Mouse (Mus musculus): ENCODE data around the gene Syk.

Syk gene

DNA sequence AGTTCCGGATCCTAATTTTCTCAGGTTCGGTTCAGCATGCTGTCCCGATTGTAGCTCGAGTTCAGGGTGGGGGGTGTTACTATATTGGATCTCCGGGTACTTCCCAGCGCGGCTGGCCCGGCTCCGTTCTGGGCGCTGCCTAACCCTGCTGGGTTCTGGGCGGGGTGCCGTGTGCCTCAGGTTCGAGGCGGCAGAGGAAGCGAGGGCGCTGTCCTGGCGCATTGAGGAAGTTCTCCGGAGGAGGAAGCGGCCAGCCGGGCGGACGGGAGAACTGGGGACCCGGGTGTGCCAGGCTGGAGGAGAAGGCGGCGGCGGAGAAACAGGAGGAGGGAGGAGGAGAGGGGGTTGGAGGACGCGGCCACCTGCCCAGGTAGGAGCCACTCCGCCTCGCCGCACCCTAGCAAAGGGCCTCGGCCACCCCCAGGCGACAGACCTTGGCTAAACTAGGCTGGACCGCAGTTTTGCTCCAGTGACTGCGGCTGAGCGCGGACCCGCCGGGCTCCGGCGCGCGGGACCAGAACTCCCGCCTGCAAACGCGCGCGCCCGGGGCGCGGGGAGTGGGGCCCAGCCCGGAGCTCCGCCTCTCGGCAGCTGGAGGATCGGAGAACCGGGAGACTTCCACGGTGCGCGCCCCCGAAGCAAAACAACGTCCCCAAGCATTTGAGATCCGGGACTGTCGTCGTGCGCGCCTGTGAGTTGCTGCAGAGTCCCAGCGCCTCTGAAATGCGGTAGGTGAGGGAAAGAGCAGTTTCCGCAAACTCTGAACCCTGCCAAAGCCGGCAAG, at the start of gene Syk:
Gene Syk, plus strand, starts transcription at position 296 of the 784 bp plus-strand sequence.
- peak; percentile 20 for DNase-seq (ENCODE audit: low read depth)

DNA sequence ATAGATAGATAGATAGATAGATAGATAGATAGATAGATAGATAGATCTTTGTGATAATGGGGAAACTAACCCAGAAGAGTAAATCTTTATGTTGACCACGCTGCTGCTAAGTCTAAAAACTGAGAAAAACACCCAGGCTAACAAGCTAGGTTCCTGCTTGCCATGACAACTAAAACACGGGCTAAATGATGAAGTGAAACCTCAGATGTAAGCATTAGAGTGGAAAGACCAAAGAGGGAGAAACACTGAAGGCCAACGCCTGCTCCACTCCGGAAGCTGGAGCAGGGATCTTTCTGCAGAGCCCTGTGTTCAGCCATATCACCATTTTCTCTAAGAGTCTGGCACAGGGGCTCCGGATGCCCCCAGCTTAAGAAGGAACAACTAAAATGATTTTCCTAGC, 49.3 kb upstream of the Syk start:
- DNase-seq (ENCODE audit: low read depth) = no peak

DNA sequence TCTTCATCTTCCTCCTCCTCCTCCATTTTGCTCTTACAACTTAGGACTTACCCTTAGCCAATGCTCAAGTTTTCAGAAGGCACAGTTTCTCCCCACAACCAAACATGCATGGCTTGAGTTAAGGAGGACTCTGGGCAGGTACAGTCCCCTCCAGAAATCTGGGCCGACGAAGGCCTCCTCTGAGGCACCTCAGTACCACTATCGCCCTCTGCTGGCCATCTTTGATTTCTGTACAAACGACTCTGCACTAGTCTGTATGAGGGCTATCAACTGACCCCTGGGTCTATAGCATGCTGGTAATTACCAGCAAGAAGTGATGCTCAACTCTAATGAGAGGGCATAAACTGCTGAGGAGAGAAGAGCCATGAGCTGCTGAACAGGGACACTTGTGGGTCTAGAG, 47.4 kb upstream of the Syk start:
- DNase-seq (ENCODE audit: low read depth) = peak; percentile 70

DNA sequence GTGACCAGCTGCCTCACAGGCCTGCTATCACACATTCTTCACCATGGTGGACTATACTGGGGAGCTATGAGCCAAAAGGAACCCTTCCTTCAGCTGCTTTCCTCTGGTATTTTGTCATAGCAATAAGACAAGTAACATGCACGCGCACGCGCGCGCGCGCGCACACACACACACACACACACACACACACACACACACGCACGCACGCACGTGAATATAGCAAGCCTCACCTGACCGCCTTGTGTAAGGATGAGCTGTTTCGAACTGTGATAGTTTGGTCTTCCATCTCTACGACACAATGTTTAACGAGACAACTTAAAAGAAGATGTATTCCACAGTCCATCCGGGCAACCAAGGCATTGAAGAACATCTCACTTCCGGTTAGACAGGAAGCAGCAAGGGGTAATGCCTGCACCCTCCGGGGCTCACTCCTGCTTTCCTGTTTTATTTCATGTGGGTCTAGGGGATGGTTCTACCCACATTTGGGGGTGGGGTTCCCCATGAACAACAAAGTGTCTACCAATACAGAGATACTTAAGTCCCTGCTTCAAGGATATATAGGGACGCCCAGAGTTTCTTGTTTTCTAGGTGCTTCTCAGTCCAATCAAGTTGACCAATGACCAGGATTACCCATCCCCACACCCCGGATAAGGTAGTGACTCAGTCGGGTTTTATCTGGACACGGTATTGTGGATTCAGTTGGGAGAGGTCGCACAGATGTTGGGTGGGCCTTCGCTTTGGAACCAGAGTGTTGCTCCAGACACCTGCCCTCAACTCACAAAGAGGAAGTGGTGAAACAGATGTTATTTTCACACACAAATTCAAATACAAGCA, 45.0 kb upstream of the Syk start:
- DNase-seq (ENCODE audit: low read depth) = no peak

DNA sequence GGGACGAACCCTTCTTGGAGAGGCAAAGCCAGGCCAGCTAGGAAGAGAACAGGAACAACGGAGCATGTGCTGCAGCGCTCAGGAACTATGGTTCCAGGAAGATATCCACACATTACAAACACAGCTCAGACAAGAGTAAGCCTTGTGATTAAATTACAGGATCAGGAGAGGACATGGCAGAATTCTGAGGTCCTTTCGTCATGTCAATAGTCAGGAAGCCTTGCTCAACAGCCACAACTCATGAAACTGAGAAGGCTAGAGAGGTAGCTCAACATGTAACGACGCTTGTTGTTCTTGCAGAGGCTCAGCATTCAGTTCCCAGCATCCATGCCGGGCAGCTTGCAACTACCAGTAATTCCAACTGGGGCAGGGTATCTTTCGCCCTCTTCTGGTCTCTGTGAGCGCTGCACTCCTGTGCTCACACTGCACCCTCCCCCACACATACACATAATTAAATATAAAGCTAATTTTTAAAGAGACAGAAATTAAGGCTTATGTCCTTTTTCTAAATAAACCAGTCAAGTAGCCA, 44.3 kb upstream of the Syk start:
- peak; percentile 14 for DNase-seq (ENCODE audit: low read depth)

DNA sequence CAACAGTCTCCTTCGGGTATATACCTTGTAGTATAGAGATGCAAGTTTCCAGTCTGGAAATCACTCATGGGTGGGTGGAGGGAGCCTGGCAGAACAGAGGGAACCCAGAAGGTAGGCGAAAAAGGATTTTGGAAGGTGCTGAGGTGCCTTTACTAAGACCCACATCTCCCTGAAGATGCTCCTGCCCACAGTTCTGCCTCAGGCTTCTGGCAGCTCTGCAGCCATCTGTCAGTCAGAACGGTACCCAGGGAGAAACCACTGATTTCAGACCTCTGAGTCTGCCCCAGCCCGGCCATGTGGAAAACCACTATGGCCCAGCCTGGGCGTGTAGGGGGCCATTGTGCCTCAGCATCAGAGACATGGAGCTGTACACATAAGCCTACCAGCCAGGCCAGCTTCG, 43.5 kb upstream of the Syk start:
- DNase-seq (ENCODE audit: low read depth) = no peak

DNA sequence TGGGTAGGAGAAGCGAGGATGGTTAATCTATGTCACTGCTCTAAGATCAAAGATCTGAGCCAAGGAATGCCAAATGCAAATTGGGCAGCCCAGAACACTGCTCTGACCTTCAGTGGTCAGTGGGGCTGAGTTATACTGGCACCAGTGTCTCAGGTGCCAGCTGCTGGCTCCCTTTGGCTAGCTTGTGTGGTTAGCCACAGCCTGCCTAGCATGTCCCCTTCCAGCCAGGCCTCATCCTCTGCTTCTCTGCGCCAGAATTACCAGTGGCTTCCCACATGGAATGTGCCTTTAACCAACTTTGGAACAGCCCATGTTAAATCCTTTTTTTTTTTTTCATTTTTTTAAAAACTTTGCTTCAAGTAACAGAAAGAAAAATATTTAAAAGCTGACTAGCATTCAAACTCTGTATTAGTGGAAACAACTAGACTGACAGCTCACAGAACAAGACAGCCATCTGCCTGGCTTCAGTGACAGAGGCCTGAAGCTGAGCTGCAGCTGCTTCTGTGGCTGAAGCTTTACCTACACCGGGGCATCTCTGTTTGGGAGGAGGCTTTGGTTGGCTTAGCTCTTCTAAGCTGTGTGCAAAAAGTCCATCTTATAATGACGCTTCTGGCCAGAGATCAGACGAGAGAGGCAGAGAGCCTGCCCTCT, 41.5 kb upstream of the Syk start:
- no peak for DNase-seq (ENCODE audit: low read depth)

DNA sequence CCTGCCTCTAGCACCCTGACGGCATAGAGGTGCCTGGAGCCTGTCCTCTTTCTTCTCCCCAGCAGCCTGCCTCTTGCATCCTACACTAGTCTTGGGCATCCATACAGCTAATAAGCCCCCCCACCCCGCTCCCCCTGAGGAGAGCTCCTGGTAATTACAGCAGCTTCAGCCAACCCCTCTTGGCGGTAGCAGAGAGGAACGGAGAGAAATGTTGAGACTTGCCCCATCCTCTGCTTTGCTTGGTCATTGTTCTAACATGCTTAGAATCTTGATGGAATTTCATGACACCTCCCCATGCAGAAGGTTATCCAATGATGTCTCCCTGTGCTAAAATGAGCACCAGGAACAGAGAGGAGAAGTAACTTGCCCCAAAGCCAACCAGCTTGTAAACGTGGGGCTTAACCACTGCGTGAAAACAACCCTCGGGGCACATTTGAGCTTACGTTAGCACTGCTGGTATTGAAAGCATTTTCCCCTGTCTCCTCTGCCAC, 40.9 kb upstream of the Syk start:
- no peak for DNase-seq (ENCODE audit: low read depth)

DNA sequence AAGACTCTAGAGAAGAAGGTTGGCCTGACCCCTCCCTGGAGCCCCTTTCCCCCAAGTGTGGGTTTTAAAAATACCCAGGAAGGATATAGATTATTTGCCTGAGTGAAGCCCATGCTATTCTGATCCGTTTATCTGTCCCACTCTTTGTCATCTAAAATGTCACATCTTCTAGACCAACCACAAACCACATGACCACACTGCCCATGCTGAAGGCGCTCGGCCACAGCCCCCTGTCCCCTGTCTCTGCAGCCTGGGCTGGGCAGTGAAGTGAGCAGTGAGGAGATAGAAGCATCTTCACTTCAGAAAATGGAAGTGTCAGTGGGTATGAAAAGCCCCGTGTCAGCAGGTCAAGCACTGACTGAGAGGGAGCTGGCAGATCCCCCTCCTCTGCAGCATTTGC, 40.3 kb upstream of the Syk start:
- DNase-seq (ENCODE audit: low read depth) = no peak

DNA sequence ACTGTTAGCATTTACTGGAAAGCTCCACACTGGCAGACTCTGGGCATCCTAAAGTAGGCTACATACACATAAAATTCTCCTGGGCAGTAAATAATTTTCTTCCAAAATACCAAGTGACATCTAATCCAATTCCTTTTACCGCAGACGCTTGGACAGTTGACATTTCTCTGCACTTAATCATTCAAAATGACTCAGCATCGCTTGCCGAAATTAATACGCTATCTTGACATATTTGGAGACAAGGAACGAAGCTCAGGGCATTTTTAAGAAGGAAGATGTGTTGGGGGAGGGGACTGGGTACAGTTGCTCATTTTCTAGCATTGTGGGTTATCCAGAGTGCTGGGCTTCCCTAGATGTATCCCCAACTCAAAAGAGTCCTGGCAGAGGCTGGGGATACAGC, 36.7 kb upstream of the Syk start:
- DNase-seq (ENCODE audit: low read depth) = no peak

DNA sequence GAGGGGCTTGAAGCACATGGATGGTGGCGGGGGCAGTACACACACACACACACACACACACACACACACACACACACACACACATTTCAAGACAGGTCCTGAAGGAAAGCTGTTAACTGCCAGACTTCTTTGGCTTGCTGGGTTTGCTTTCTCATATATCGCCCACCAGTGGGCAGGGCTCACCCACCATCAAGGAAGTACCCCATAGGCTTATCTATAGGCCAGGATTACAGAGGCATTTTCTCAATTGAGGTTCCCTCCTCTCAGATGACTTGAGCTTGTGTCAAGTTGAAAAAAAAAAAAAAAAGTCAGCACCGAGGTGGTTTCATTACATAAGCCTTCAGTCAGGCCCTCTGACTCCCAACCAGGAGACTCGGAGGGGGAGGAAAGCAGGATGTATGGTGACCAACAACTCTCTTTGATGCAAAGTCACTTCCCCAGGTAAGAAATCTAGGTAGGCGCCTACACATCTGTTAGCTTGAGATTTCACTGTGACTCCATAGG, 32.2 kb upstream of the Syk start:
- DNase-seq (ENCODE audit: low read depth) = no peak

DNA sequence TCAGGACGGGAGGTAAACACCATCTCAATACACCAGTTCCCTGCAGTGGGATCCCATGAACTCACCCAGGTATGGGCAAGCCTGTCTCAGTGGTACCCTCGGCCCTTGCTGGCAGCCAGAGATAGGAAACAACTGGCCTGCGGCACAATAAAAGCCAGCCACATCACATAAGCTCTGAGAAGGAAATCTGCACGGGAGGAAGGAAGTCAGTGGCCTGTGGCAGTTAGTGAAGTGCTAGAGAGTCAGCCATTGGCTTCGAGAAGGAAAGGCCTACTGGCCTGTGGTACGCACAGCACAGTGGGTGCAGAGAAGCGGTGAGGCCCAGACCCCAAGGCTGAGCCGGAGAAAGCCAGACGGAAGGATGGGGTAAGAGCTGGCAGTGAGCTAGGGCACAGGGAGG, 31.7 kb upstream of the Syk start:
- no peak for DNase-seq (ENCODE audit: low read depth)

DNA sequence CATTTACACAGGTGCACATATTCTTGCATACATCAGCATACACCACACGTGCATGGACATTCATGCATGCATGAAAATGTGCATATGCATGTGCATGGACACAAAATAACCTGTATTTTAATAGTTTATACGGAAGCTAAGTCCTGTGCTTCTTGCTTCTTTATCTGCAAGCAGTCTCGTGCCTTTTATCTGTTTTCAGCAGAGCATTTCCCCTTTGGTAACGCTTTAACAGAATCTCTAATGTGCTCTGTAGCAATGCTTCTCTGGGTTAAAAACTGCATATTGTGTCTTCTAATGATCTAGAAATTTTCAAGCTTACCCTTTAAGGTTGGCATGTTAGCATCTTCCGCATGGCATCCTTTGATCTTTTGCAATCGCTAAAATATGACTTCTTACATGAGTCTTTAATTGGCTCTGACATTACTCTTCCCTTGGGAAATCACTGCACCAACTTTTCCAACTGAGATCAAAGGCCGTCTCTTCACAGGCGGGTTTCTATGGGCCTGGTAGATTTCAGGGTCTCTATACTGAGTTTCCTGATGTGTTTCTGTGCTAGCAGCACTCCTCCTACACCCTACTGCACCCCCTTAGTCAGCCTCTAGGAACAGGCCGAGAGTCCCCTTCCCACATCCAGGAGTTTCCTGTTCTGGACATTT, 30.0 kb upstream of the Syk start:
- no peak for DNase-seq (ENCODE audit: low read depth)

DNA sequence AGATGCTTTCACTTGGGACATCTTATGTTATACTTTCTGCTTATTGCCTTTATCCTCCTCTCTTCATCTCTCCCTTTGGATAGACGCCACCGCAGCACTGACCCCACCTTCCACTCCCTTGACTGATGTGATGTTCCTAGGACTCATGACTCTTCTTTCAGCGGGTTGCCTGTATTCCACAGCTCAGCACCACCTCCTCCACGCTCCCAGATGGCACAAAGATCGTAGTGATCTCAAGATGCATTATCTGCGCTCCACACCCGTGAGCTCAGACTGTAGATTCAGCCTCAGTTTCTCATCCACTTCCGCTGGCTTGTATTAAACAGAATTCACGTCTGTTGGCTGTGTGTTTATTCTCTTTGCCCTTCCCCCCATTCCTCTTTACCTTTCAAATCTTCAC, 28.3 kb upstream of the Syk start:
- DNase-seq (ENCODE audit: low read depth) = no peak

DNA sequence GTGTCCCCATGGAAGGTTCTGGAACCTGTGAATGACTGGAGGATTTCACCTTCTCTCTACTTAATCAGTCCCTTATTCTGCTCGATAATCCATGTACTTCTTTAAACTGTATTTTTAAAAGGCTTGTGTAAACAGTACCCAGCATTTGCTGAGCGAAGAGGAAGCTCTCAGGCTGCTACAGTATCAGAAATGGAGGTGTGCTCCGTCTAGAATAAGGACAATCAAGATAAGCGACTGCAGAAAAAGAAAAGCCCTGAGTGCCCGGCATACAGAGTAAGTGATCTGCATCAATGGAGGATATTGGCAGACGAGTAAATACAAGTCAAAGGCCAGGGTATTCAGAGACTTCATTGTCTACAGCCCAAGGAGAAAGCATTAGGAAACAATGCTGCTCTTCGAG, 25.6 kb upstream of the Syk start:
- DNase-seq (ENCODE audit: low read depth) = no peak

DNA sequence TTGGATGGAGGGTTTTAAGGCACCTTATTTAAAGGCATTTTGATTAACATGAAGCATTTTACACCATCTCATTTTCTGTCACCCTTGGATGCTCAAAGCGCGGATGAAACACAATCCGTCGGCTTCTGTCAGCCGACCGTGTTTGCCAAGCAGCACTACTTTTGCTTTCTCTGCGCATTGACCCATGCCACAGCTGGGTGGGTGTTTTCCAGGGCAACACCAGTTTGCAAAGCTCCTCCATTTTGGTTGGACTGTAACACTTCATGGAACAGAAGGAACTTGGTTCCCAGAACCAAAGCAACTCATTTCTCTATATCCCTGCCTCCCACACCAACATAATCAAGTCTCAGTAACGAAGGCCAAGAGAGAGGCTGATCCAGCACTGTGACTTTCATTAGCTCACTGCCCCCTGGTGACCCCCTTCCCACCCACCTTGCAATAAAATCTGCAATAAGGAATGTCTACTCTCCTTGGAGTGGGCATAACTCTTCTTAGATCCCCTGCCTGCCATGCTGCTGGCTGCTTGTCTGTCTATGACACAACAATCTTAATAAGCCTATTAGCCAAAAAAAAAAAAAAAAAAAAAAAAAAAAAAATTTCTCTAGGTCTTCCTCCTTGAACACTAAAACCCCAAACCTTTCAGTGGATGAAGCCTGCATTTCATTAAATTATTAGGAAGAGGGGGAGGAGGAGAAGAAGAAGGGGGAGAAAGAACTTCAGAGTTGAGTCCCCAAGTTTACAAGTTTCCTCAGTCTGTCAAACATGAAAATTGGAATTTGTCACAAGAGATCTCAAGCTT, 21.4 kb upstream of the Syk start:
- DNase-seq (ENCODE audit: low read depth) = no peak

DNA sequence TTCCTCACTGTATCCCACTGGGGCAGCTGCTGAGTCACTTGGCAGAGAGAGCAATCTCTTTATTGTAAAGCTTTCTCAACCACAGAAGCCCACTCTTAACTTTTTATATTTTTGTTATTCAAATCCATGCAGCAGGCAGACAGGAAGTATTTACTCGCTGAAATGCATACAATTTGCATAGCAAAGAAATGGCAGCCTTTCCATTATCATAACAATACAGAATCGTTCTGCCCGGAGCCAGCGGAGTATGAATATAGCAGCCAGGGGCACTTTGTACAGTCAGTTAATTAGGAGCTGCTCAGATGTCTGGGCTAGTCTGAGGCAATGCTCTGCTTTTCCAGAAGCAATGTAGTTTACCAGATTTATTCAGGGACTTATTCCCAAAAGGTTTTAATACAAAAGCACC, 20.8 kb upstream of the Syk start:
- no peak for DNase-seq (ENCODE audit: low read depth)

DNA sequence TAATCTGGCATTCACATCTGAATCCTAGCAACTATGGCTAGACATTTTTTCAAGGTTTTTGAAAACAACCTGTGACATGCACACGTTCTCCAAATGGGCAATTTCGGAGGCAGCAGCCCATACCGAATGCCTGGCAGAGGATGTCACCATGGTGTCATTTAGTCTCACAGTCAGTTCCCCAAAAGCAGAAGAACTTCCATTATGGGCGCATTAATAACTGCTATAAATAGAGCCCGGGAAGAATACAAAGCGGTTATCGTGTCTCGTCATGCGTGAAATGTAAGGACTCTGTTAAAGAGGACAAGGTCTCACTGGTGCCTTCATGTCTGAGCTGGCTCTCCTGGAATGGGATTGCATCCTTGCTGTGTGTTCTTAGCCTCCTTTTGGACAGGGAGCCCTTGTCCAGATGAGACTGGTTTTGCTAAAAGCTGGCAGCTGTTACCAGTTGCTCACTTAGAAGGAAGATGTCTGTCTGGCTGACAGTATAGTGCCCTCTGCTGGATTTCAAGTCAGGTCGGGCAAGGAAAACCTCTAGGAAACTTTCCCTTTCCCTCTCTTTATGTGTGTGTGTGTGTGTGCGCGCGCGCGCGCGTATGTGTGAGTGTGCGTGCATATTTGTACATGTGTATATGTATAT, 17.8 kb upstream of the Syk start:
- DNase-seq (ENCODE audit: low read depth) = no peak

DNA sequence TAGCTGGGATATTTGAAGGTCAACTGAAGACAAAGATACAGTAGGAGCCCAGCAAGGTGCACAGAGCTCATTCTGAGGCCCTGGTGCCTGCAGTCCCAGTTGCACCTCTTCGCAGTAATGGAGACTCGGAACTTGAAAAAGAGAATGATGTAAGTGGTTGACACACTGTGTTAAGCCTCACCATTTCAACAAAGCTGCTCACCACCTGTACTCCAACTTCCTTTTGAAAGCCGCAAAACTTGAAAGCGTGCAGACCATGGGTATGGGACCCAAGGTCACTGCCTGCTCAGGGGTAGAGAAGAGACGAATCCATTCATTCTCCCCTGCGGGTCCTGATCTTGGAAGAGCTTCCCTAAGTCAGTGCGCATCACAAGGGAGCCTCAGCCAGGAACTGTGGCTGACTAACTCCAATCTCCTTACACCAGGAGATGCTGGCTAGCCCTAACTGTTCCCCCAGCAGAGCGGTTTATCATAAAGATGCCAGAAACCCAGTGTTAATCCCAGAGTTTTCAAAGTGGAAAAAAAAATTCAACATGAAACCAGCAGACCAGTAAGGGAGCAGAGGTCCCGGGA, 16.7 kb upstream of the Syk start:
- DNase-seq (ENCODE audit: low read depth) = no peak

DNA sequence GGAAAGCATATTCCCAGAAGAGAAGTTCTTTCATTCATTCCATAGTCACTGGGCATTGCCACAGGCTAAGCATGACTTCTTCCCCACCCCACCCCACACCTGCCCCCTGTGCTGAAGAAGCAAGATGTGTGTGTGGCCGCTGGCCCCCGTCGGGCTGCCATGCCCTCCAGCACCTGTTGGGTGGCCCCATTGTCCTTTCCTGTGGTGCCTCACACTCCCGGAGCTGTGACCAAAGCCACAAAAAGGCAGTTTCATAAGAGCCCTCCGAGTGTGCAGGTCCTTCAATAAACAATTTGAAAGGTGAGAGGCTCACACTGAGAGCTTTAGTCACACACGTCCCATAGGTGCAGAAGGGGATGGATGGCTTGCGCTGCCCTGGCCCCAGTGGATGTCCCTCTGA, 16.2 kb upstream of the Syk start:
- DNase-seq (ENCODE audit: low read depth) = no peak
